Mouse (Mus musculus) urinary bladder, postnatal 25 days (tissue): ENCODE measurements at regions not wholly inside any gene's neighbourhood (a gene's known extent, or its start where the extent isn't known, plus 50 kb on each side); places are given as distances from the start of the nearest gene placed in this dataset.
A peak's percentile ranks its signal among the peaks of the same experiment; 100 is the strongest.

Source experiments
- DNase-seq: peaks from one replicate; pipeline ENCODE4 v3.0.0; 2022; ENCODE audit warnings: low spot score

DNA sequence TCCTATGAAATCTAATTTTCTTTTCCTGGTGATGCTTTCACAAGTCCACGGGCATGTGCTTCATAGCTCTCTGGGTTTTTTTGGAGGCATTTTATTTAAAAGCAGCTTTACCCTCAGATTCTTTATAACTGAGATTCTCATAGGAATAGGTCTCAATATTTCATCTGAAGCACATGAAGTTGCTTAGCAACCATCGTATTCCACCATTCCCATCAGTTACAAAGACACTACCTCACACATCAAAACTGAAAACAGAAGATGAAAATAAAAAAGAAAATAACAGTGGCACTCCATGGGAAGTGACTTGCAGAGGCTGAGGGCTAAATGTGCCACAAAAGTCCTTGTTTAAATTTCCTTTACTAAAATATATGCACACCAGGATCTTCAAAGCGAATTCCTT is 384.0 kb upstream of the 1700015G11Rik start:
- DNase-seq, result no peak

DNA sequence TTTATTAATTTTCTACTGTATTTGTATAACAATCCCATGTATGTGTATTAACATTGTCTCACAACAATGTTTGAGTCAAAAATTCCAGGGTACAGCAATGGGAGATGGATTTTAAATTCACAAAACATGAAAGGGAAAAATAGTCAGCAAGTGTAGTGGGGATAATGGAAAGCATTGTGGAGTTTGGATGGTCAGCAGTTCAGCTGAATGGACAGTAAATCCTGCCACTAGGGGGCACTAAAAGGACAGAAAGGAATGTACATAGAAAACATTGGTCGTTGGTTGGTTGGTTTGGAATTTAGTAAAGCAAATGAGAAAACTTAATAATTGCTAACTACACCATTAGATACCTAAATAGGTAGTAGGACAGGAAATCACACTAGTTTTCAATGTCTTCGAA is 376.3 kb upstream of the 1700015G11Rik start:
- peak; percentile 8 for DNase-seq
